Mouse (Mus musculus): ENCODE results near the gene Hdac9.

The Hdac9 gene

GRCm38 (mm10) chr12:34916995-34917394, at the start of gene Hdac9:
Gene Hdac9, minus strand, starts transcription at chr12:34917095.
- no peak for DNase-seq (ENCODE audit: low spot score in 2 of 2)

GRCm38 (mm10) chr12:34949066-34949706, 32.3 kb upstream of the Hdac9 start:
- DNase-seq (ENCODE audit: low spot score in 2 of 2), result no peak

- DNase-seq (ENCODE audit: low spot score in 2 of 2), result no peak
Measured at GRCm38 (mm10) chr12:34937918-34938317, 21.0 kb upstream of the Hdac9 start.

- DNase-seq (ENCODE audit: low spot score in 2 of 2), result no peak
Measured at GRCm38 (mm10) chr12:34908008-34908407, 8.9 kb downstream of the Hdac9 start.

- DNase-seq (ENCODE audit: low spot score in 2 of 2), result peak in 1 of 2 experiments; percentile 25
Measured at GRCm38 (mm10) chr12:34907506-34907850, 9.4 kb downstream of the Hdac9 start.

GRCm38 (mm10) chr12:34906704-34907505, 10.0 kb downstream of the Hdac9 start:
- peak; percentile 5 to 46 for DNase-seq (ENCODE audit: low spot score in 2 of 2)

- no peak for DNase-seq (ENCODE audit: low spot score in 2 of 2)
Measured at GRCm38 (mm10) chr12:34906376-34906703, 10.6 kb downstream of the Hdac9 start.

GRCm38 (mm10) chr12:34900241-34900640, 16.7 kb downstream of the Hdac9 start:
- no peak for DNase-seq (ENCODE audit: low spot score in 2 of 2)

- no peak for DNase-seq (ENCODE audit: low spot score in 2 of 2)
Measured at GRCm38 (mm10) chr12:34894867-34895266, 22.0 kb downstream of the Hdac9 start.

GRCm38 (mm10) chr12:34888694-34889093, 28.2 kb downstream of the Hdac9 start:
- no peak for DNase-seq (ENCODE audit: low spot score in 2 of 2)

GRCm38 (mm10) chr12:34874926-34875325, 42.0 kb downstream of the Hdac9 start:
- DNase-seq (ENCODE audit: low spot score in 2 of 2), result no peak

GRCm38 (mm10) chr12:34871028-34871427, 45.9 kb downstream of the Hdac9 start:
- DNase-seq (ENCODE audit: low spot score in 2 of 2), result no peak

- DNase-seq (ENCODE audit: low spot score in 2 of 2), result no peak
Measured at GRCm38 (mm10) chr12:34841196-34841595, 75.7 kb downstream of the Hdac9 start.

- DNase-seq (ENCODE audit: low spot score in 2 of 2), result no peak
Measured at GRCm38 (mm10) chr12:34837318-34837717, 79.6 kb downstream of the Hdac9 start.

GRCm38 (mm10) chr12:34836864-34837263, 80.0 kb downstream of the Hdac9 start:
- no peak for DNase-seq (ENCODE audit: low spot score in 2 of 2)

- DNase-seq (ENCODE audit: low spot score in 2 of 2), result no peak
Measured at GRCm38 (mm10) chr12:34836085-34836484, 80.8 kb downstream of the Hdac9 start.

- no peak for DNase-seq (ENCODE audit: low spot score in 2 of 2)
Measured at GRCm38 (mm10) chr12:34835493-34835892, 81.4 kb downstream of the Hdac9 start.

- no peak for DNase-seq (ENCODE audit: low spot score in 2 of 2)
Measured at GRCm38 (mm10) chr12:34828684-34829083, 88.2 kb downstream of the Hdac9 start.

- no peak for DNase-seq (ENCODE audit: low spot score in 2 of 2)
Measured at GRCm38 (mm10) chr12:34826931-34827330, 90.0 kb downstream of the Hdac9 start.

GRCm38 (mm10) chr12:34820229-34820628, 96.7 kb downstream of the Hdac9 start:
- no peak for DNase-seq (ENCODE audit: low spot score in 2 of 2)

GRCm38 (mm10) chr12:34811673-34812613, 105.0 kb downstream of the Hdac9 start:
- no peak for DNase-seq (ENCODE audit: low spot score in 2 of 2)

GRCm38 (mm10) chr12:34810221-34810620, 106.7 kb downstream of the Hdac9 start:
- no peak for DNase-seq (ENCODE audit: low spot score in 2 of 2)
